Mouse (Mus musculus) embryonic fibroblast, embryonic 13.5 days (primary cell): ENCODE results near the gene Med9.

ENCODE experiments used
- CTCF ChIP-seq: IDR thresholded peaks from 2 replicates; pipeline ENCODE4 v1.5.1; 2011; ENCODE audit warnings: mild to moderate bottlenecking, control low read depth, low read length, moderate library complexity, borderline replicate concordance; ENCODE audit not compliant: insufficient read depth
- POLR2A ChIP-seq: IDR thresholded peaks from 2 replicates; pipeline ENCODE4 v1.6.1; 2011; ENCODE audit warnings: low read depth, mild to moderate bottlenecking, control low read depth, low read length, moderate library complexity

GRCm38 (mm10) chr11:59908446-59908845 is 39.6 kb upstream of the Med9 start:
- TF ChIP-seq POLR2A: no peak
- TF ChIP-seq CTCF: no peak
